Mouse (Mus musculus) duodenum, adult 2 months (tissue): ENCODE results near the gene Tas2r116. TPM values are rescaled to one million over a fixed set of nuclear protein-coding genes. Genes with fewer than 3 reads are reported as not detected.

Experiments
- polyA plus RNA-seq: library from polyadenylated mRNA; depleted of rRNA; stranded (reverse); fragments of >200 nt; gene quantifications from 2 replicates; pipeline ENCODE4 v1.2.3, GENCODE M21; 2012; ENCODE audit warnings: low replicate concordance; rRNA removed

Tas2r116 gene
- not detected in 2 replicates for polyA plus RNA-seq

GRCm38 (mm10) chr6:132855138-132855537 lies at the start of gene Tas2r116:
TSS of gene Tas2r116 (plus strand) at chr6:132855438.

GRCm38 (mm10) chr6:132846842-132847241 lies 8.4 kb upstream of the Tas2r116 start, which contains the start of gene Tas2r123:
TSS of gene Tas2r123 (plus strand) at chr6:132847142.

GRCm38 (mm10) chr6:132867708-132868107 lies 12.5 kb downstream of the Tas2r116 start, which contains the start of gene Tas2r110:
TSS of gene Tas2r110 (plus strand) at chr6:132868008.

GRCm38 (mm10) chr6:132892711-132893110 lies 37.5 kb downstream of the Tas2r116 start, which contains the start of gene Tas2r113:
TSS of gene Tas2r113 (plus strand) at chr6:132893011.

Other genes with a start within 250 kb of the Tas2r116 start
- gene A630073D07Rik, start 203.9 kb upstream of the Tas2r116 start, polyA plus RNA-seq, result not detected in 2 replicates
- gene Tas2r120, start 198.5 kb upstream of the Tas2r116 start, polyA plus RNA-seq, result not detected in 2 replicates
- gene Tas2r121, start 154.4 kb upstream of the Tas2r116 start, polyA plus RNA-seq, result not detected in 2 replicates
- gene Tas2r122, start 143.5 kb upstream of the Tas2r116 start, polyA plus RNA-seq, result not detected in 2 replicates
- not detected in 2 replicates for gene Tas2r115, start 117.4 kb upstream of the Tas2r116 start, polyA plus RNA-seq
- not detected in 2 replicates for gene Tas2r124, start 100.7 kb upstream of the Tas2r116 start, polyA plus RNA-seq
- gene Tas2r102, start 93.3 kb upstream of the Tas2r116 start, polyA plus RNA-seq, result not detected in 2 replicates
- gene Tas2r136, start 77.3 kb upstream of the Tas2r116 start, polyA plus RNA-seq, result not detected in 2 replicates
- gene Tas2r117, start 52.6 kb upstream of the Tas2r116 start, polyA plus RNA-seq, result not detected in 2 replicates
- gene Tas2r123, start 8.3 kb upstream of the Tas2r116 start, polyA plus RNA-seq, result not detected in 2 replicates
- not detected in 2 replicates for gene Tas2r110, start 12.6 kb downstream of the Tas2r116 start, polyA plus RNA-seq
- not detected in 2 replicates for gene Tas2r113, start 37.6 kb downstream of the Tas2r116 start, polyA plus RNA-seq
- not detected in 2 replicates for gene Tas2r125, start 54.2 kb downstream of the Tas2r116 start, polyA plus RNA-seq
- gene Tas2r129, start 95.7 kb downstream of the Tas2r116 start, polyA plus RNA-seq, result not detected in 2 replicates
- gene Tas2r131, start 102.5 kb downstream of the Tas2r116 start, polyA plus RNA-seq, result not detected in 2 replicates
- gene Tas2r109, start 125.5 kb downstream of the Tas2r116 start, polyA plus RNA-seq, result not detected in 2 replicates
- not detected in 2 replicates for gene Tas2r103, start 181.7 kb downstream of the Tas2r116 start, polyA plus RNA-seq
- gene Tas2r140, start 200.4 kb downstream of the Tas2r116 start, polyA plus RNA-seq, result not detected in 2 replicates
- 77.9 and 96.2 TPM in 2 replicates for gene Smim10l1, start 249.5 kb downstream of the Tas2r116 start, polyA plus RNA-seq